Mouse (Mus musculus): ENCODE data around the gene Pgk1.
"Not testable (repeated sequence)": the region's sequence is repeated elsewhere in the genome, so short reads cannot be mapped to it uniquely, and the experiment has no call there.

Gene Pgk1

DNA sequence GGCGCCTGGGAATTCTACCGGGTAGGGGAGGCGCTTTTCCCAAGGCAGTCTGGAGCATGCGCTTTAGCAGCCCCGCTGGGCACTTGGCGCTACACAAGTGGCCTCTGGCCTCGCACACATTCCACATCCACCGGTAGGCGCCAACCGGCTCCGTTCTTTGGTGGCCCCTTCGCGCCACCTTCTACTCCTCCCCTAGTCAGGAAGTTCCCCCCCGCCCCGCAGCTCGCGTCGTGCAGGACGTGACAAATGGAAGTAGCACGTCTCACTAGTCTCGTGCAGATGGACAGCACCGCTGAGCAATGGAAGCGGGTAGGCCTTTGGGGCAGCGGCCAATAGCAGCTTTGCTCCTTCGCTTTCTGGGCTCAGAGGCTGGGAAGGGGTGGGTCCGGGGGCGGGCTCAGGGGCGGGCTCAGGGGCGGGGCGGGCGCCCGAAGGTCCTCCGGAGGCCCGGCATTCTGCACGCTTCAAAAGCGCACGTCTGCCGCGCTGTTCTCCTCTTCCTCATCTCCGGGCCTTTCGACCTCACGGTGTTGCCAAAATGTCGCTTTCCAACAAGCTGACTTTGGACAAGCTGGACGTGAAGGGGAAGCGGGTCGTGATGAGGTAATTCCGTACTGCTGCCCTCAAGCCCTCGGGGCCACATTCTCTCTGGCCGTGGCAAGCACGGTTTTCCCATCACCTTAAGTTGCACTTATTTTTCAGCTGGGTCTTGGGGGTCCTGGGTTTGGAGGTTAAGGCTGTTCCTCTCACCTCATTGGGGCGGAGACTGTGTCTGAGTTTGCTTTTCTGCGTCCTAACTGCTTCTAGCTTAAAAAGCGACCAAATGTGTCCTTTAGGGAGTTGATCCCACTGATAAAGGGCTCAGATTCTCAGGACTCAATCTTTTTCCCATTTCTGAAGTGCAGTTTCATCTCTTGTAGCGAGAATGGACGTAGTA, at the start of gene Pgk1:
Gene Pgk1, plus strand, starts transcription at position 388 of the 937 bp plus-strand sequence.
- in situ Hi-C loops (cut with MboI, MseI), result no loop called here

DNA sequence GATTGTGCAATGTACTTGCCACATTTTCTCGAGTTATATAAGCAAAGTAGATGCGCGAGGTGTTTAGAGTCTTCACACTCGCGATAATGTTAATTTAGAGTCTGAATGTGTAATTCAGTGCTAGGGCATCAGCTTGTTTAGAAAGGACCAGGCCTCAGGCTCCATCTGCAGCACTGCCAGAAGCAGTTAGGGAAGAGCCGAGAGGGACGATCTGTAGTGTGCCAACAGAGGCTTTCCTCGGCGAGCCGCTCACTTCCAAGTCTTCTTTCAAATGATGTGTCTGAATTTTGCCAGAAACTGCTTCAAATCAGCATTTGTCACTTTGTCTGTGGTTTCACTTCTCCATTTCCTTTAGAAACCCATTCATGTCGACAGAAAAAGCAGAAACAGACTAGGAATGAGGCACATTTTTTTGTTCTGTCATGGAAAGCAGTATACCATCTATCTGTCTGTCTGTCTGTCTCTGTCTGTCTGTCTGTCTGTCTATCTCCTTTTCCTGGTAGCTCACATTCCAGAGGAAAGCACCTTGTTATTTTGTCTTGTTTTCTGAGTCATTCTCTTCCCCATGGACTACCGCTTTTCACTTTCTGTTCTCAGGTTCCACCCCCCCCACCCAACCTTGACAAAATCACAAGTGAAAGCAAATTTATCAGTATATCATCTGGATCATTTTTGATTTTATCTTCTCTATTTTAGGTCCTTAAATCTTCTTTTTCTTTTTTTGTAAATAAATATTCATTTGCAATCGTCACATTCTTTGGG, 47.4 kb upstream of the Pgk1 start:
- in situ Hi-C loops (cut with MboI, MseI), result no loop called here

DNA sequence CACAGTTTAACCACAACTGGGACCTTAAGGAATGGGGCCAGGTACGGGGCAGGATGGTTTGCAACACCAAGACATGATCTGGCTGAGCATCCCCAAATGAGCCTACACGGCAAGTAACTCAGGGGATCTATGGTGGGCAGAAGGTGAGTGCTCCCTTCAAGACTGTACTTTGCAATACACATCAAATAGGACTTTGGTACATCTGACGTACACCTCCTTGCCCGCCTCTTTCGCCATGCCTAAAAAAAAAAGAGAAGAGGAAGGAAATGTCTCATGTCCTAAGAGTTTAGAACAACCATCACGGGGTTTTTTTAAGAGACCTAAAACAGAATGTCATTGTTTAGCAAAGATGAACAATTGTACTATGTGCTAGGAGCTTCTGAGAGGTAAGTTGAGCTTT, 44.0 kb upstream of the Pgk1 start, which contains the start of gene Tlr13:
Gene Tlr13, plus strand, starts transcription at position 269 of the 400 bp plus-strand sequence.
- in situ Hi-C loops (cut with MboI, MseI), result no loop called here

DNA sequence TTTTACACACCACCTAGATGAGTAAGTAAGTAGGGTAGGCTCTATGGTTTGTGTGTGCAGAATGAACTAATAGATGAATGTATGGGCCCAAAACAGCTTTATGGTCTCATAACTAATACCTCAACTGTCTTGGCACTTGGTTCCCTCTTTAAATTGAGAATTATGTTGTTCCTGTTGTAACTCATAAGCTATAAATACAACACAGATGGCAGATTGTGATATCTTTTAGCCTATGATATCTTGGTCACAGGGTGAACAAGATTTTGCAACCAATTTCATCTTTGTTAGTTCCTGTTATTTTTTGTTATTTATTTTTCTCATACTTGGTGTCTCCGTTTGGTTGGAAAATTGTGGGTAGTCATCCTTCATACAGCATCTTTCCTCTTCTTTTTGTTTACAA, 38.7 kb upstream of the Pgk1 start:
- in situ Hi-C loops (cut with MboI, MseI), result no loop called here

DNA sequence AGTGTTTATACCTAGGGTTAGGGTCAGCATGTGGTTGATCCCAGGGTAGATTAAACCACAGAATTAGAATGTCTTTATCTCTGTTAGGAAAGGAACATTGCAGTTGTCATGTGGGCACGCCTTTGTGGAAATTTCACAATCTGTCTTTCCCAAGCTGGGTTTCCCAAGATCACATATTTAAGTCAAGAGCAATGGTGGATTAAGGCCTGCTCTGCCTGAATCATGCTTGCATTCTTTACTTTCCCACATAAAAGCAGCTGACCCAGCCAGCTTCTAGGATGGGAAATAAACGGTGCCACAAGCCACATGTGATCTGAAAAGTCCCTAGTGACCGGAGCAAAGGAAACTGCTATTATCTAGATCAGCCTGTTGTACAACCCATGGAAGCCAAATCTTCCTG, 37.4 kb upstream of the Pgk1 start:
- in situ Hi-C loops (cut with MboI, MseI), result no loop called here

DNA sequence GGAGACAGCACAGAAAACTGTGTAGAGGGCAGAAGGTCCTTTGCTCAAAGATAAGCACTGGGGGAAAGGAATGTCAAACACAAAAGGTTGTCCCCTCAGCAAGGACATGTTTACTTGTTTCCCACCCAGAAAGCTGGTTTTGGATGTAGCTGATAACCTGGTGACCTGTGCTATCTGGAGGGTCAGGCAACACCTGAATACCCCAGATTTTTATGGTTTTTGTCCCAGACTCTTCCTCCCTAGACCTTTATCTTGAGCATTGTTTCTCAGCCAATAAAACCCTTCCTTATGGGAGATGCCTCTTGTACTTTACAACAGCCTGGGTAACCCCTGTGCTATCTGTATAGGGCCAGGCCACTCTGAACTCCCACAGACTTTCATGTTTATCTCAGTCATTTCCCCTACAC, 32.7 kb upstream of the Pgk1 start:
- in situ Hi-C loops (cut with MboI, MseI), result no loop called here

DNA sequence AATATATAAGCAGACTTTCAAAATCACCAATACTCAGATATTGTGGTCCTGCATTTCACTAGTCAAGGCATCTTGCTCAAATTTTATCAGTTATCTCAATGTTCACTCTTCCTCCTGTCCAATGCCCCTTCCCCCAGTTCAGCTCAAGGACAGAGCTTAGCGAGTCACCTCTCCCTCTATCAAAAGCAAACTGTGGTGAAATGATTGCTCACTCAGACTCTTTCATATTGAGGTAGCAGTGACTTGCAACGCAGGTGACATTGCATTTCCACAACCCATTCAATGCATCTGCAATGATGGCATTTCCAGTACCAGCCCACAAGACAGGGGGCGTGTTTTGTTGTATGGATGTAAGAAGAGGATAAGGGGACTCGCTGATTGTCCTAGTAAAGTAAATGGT, 31.0 kb upstream of the Pgk1 start:
- in situ Hi-C loops (cut with MboI, MseI), result no loop called here

DNA sequence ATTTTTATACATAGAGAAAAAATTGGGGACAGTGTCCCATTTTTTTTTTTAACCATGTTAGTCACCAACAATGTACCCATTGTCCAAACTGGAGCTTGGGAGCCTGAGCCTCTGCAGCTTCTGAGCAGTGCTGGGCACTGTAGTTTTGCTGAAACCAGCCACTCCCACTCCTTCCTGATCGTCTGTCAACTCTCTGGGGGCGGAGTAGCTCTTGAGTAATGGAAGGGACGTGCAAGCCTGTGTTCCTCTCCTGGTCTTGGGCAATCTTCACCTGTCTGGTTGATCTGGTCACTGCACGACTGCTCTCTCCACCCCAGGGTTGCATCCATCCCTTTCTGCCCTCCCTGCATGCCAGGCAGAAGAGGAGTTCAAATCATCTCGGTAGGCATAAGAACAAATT, 22.9 kb upstream of the Pgk1 start:
- in situ Hi-C loops (cut with MboI, MseI), result no loop called here

DNA sequence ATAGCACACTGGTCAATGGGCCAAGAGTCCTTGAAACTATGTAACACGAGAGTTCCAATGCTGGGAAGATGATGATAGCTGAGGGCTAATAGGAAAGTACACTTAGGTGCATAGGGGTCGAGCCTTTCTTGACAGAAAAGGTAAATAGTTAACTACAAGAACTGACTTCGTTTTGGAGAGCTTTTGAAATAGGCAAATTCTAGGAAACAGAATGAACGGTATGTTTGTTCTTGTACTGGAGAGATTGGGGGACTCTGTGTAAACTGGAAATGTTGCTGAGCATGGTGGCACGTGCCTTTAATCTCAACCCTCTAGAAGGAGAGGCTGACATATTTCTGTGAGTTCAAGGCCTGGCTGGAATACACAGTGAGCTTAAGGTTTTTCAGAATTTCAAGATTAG, 22.3 kb upstream of the Pgk1 start:
- in situ Hi-C loops (cut with MboI, MseI), result no loop called here

DNA sequence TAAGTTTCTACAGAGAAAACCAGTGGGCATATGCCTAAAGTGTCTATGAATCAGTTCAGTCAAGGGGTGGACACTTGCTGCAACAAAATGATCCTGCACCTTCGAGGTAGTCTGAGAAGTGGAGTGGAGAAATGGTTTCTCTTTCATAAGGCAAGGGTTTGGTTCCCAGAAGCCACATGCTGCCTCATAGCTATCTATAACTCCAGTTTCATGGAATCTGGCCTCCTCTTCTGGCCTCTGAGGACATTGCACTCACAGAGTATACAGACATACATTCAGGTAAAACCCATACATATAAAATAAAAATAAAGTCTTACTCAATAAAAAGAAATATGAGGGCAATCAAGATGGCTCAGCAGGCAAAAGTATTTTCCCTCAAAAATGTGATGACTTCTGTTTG, 21.8 kb upstream of the Pgk1 start:
- in situ Hi-C loops (cut with MboI, MseI), result loop anchor here (5.0 kb wide), 1 partner anchor 133 kb away; no protein-coding TSS in a partner anchor

DNA sequence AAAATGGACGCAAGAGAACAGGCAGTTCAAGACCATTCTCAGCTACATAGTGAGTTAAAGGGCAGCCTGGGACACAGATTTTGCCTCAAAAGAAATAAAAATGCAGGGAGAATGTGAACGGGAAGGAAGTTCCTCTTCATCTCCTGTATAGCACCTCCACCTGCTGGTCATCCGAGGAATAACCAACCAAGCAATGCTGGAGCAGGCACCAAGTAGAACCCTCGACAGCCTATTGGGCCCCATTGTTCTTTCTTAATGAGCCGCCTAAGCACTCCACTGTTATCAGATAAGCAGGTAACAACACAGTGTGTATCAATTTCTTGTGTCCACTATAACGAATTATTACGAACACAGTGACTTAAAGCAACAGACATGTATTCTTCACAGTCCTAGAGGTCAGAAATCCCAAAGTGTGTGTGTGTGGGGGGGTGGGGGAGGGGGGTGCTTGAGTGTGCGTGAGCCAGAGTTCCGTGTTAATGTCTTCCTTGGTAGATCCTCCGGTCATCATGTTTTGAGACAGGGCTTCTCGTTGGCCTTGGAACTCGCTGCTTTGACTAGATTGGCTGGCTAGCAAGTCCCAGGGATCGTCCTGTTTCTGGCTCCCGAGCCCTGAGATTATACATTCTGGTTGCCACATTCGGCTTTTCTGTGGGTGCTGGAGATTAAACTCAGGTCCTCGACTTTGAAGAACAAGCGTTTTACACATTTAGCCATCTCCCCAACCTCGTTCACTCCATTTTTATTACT, 15.6 kb upstream of the Pgk1 start:
- in situ Hi-C loops (cut with MboI, MseI), result no loop called here

DNA sequence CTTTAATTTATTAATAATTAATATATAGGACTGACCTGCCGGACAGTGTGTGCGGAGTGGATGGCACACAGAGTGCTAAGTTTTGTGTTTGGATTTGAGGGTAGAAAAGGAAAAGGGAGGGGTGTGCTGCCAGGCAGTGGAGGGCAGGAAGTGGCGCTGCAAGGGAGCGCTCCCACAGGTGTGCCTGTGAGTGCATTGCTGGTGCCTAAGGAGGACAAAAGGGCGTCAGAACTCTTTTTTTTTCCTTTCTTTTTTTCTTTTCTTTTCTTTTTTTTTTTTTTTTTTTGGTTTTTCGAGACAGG, 15.1 kb upstream of the Pgk1 start:
- in situ Hi-C loops (cut with MboI, MseI), result no loop called here

DNA sequence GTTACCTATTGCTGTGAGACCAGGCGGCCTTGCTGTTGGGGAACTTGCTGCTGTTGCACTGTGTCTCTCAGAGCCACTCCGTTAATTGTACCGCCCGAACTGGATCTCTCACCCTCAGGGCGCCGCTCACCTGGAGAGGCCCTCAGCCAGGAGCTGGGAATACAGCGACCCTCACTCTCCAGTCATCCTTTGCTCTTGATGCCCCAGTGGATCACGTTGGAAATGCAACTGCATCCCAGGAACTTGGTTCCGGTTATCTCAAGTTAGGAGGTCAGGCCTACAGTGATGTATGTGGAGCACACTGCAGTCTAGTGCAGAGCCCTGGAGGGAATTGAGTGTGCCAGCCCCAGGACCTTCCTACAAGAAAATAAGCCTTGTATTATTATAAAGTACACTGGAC, 10.6 kb upstream of the Pgk1 start:
- in situ Hi-C loops (cut with MboI, MseI), result no loop called here

DNA sequence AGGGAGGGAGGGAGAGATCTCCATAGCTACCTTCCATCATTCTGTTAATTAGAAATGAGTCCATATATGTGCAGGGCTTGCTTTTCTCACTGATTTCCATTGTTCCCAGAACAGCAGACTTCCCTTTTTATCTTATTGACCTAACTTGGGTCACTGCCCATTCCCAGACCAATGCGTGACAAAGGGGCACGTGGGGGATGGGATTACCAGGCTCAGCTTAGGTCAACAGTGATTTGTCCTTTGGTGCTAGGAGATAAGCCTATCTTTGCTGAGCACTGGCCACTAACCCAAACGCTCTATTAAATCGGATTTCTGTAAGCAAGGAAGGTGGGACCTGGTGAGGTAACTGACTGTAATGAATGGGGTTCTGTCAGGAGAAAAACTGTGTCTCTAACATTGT, 2.6 kb upstream of the Pgk1 start:
- in situ Hi-C loops (cut with MboI, MseI), result no loop called here

DNA sequence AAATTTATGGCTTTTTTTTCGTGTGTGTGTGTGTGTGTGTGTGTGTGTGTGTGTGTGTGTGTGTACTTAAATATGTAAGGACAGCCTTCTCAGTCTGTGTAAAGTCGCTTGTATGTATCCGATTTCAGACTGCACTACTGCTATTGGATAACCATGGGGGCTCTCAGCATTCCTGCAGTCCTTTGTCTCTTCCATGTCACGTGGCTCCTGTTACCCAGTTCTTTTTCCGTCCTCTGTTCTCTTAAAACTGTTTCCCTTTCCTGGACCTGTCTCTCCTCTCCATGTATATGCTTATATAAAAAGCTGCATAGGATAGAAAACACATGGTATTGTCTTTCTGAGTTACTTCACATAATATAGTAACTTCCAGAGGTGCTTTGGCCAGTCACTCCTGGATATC, 1.2 kb upstream of the Pgk1 start:
- in situ Hi-C loops (cut with MboI, MseI), result no loop called here

DNA sequence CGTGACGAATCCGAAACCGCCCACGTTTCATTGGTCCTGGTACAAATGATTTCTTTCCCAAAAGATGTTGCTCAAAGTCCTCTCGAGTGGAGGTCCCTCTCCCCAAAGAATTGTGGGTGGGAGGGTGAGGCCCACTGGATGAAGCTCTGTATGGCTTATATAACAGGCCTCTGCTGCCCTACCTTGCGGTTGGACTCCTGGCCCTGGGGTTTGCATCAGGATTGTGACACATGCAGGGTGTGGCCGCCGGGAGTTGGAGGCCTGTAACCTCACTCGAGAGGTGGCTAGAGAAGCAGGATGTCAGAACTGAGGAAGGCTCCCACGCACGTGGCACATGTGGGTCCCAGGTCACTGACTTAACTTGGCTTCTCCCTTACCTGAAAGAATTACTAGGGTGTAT, 837 bp downstream of the Pgk1 start:
- in situ Hi-C loops (cut with MboI, MseI), result no loop called here

DNA sequence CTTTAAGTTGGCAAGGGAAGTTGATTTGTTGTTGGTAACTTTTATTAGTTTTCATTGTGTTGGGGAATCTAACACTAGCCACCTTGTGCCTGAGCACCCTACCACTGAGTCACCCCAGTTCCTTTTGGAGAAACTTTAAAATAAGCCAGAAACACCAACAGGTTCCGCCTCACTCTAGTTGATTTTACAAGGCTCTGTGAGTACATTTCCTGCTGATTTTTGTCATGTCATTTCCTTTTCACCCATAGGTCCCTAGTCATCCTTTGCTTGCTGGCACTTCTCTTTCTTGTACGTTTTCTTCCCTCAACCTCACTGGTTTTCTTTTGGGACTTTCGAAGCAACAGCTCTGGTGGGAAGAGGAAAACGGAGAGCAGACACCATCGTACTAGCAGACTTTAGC, 2.5 kb downstream of the Pgk1 start:
- in situ Hi-C loops (cut with MboI, MseI), result no loop called here

DNA sequence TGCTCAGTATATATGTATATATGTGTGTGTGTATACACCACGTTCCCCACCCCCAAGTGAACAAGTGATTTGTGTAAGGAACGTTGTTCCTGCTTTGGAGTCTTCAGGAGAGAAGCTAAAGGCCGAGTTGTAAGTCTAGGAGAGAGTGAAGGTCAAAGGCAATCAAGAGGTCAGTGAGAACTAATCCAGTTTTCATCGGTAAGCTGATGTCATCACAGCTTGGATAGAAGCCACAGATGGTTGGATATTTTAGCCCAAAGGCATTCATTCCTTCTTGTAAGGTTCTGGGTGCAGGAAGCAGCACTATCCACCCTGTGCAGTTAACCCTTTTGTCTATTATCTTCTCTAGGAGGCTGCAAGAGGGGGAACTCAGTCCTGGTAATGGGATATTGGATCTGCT, 3.2 kb downstream of the Pgk1 start:
- in situ Hi-C loops (cut with MboI, MseI), result no loop called here

DNA sequence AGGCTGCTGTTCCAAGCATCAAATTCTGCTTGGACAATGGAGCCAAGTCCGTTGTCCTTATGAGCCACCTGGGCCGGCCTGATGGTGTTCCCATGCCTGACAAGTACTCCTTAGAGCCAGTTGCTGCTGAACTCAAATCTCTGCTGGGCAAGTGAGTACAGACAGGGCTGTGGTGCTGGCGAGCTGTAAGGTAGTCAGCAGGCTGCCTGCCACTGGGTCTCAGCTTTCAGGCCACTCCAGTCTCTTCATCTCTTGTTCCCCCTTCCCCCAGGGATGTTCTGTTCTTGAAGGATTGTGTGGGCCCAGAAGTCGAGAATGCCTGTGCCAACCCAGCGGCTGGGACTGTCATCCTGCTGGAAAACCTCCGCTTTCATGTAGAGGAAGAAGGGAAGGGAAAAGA, 7.5 kb downstream of the Pgk1 start:
- in situ Hi-C loops (cut with MboI, MseI), result not testable (repeated sequence)

DNA sequence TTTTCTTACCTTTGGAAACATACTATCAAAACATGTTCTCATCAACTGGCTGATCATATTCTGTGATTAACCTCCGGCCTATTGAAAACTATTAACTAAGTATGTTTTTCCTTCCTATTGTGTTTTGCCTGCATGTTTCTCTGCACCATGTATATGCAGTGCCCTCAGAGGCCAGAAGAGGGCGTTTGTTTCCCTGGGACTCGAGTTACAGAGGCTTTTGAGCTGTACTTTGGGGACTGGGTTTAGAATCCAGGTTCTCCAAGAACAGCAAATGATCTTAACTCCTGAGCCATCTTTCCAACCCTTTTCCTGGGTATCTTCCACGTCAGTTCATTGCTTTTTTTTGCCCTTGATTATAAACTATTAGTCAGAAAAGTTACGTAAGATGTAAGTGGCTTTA, 10.4 kb downstream of the Pgk1 start:
- in situ Hi-C loops (cut with MboI, MseI), result no loop called here

DNA sequence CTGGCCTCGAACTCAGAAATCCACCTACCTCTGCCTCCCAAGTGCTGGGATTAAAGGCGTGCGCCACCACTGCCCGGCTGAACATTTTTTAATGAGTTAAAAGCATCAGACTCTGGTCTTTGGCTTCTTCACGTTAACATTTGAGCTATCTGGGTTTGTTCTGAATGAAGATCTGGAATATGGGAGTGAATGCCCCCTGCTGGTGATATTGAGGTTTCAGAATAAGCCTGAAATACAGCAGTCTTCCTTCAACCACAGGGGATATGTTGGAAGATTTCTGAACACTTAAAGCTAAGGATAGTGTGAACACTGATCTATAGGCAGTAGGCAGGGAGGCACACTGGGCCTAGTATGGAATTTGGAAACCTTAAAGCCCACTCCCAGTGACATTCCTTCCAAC, 12.0 kb downstream of the Pgk1 start:
- in situ Hi-C loops (cut with MboI, MseI), result no loop called here

DNA sequence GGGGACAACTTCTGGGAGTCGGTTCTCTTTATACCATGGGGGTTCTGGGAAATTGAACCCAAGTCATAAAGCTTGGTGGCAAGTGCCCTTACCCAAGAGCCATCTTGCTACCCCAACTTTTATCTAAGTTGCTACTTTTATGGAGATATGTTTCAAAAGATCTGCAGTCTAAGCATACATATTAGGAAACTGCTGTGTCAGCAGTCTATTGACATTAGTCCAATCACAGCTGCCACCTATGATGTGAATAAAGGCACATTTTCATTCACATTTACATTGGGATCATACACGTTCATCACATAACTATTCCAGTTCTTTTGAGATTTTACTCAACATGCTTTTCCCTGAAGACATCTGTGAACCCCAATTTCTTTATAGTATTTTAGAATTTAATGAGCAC, 22.2 kb downstream of the Pgk1 start:
- in situ Hi-C loops (cut with MboI, MseI), result no loop called here

Data from T-helper 2 cell (primary cell).